Mouse (Mus musculus) megakaryocyte, embryonic 14.5 days (primary cell): ENCODE measurements at regions not wholly inside any gene's neighbourhood (a gene's known extent, or its start where the extent isn't known, plus 50 kb on each side); places are given as distances from the start of the nearest gene placed in this dataset.

ENCODE experiments used
- FLI1 ChIP-seq: IDR thresholded peaks from 2 replicates; pipeline ENCODE4 v1.6.1; 2012; ENCODE audit warnings: low read length, inconsistent platforms, mixed read lengths
- GATA1 ChIP-seq: IDR thresholded peaks from 3 replicates; pipeline ENCODE4 v1.6.1; 2012; ENCODE audit warnings: mixed read lengths, low read length, inconsistent platforms, borderline replicate concordance

DNA sequence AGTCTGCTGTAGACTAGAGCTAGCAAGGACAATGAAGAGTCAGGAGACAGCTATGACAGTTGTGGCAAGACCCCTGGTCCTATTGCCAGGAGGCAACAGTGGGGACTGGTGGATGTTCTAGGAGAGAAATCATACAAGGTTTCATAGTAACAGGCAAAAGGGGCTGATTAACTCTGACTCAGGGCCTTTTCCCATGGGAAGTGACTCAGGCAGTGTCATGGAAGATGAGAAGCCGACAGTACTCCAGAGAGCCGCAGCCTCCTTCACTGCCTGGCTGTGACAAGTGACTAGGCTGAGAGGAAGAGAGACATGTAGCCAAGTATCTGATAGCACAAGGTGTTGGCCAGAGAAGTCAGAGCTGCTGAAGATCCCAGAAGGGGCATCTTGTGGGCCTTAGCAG lies 145.3 kb upstream of the Haao start:
- TF ChIP-seq GATA1 (no peak), FLI1 (no peak)
